Mouse (Mus musculus) liver, adult 2 months (tissue): Measurements from ENCODE around the gene Cpne6. TPM values are rescaled to one million over a fixed set of nuclear protein-coding genes. Genes with fewer than 3 reads are reported as not detected.

Experiments
- DNase-seq: peaks from one replicate; pipeline ENCODE4 v3.0.0-alpha.2; 2011; ENCODE audit warnings: low read depth, low spot score; ENCODE audit errors: extremely low read depth
- H3K27ac ChIP-seq: fragments of 200-500 bp; replicated peaks from 2 replicates; pipeline ENCODE4 v1.5.1; 2012; ENCODE audit warnings: low read depth, mild to moderate bottlenecking, control low read depth, inconsistent platforms, low read length; ENCODE audit not compliant: insufficient read depth
- H3K27me3 ChIP-seq: fragments of 200-500 bp; 2 replicates; pipeline ENCODE4 v1.6.1; 2012; ENCODE audit warnings: mild to moderate bottlenecking, moderate library complexity, low read length, inconsistent platforms; ENCODE audit not compliant: control insufficient read depth, insufficient read depth
- H3K36me3 ChIP-seq: fragments of 200-500 bp; 2 replicates; pipeline ENCODE4 v1.6.1; 2012; ENCODE audit warnings: low read length, inconsistent platforms; ENCODE audit not compliant: control insufficient read depth, insufficient read depth
- H3K4me1 ChIP-seq: fragments of 200-500 bp; 2 replicates; pipeline ENCODE4 v1.6.1; 2011; ENCODE audit warnings: low read length; ENCODE audit not compliant: control insufficient read depth, insufficient read depth
- H3K4me3 ChIP-seq: fragments of 200-500 bp; 2 replicates; pipeline ENCODE4 v1.5.1; 2011; ENCODE audit warnings: low read depth, mild to moderate bottlenecking, control low read depth, low read length, moderate library complexity; ENCODE audit not compliant: insufficient read depth
- H3K79me2 ChIP-seq: fragments of 200-500 bp; 2 replicates; pipeline ENCODE4 v1.6.1; 2012; ENCODE audit warnings: inconsistent platforms, mild to moderate bottlenecking, low read length, moderate library complexity; ENCODE audit not compliant: control insufficient read depth, insufficient read depth
- H3K9ac ChIP-seq: fragments of 200-500 bp; 2 replicates; pipeline ENCODE4 v1.6.1; 2012; ENCODE audit warnings: low read depth, mild to moderate bottlenecking, control low read depth, inconsistent platforms, low read length
- CTCF ChIP-seq: fragments of 200-500 bp; IDR thresholded peaks from 2 replicates; pipeline ENCODE4 v1.5.1; 2011; ENCODE audit warnings: low read depth, low read length, control low read depth
- POLR2A ChIP-seq: fragments of 200-500 bp; IDR thresholded peaks from 2 replicates; pipeline ENCODE4 v1.6.1; 2011; ENCODE audit warnings: low read length, control low read depth; ENCODE audit not compliant: insufficient read depth; ENCODE audit errors: extremely low read depth
- WGBS: fragments of 180-500 bp; shearing (Covaris S2); methylation state at CpG from one replicate; pipeline ENCODE4 v1.1.7; 2018; 5-methylcytosine and 5-hydroxymethylcytosine counted together
- polyA plus RNA-seq: library from polyadenylated mRNA; depleted of rRNA; stranded (reverse); fragments of >200 nt; gene quantifications from 2 replicates; pipeline ENCODE4 v1.2.3, GENCODE M21; 2012
- total RNA-seq: library from RNA; depleted of rRNA; stranded (reverse); fragments of >200 nt; gene quantifications from 2 replicates; pipeline ENCODE4 v1.2.3, GENCODE M21; 2014

Cpne6 gene
- total and polyA plus RNA-seq, 2 experiments = not detected

- Histone ChIP-seq H3K4me1 (peaks cover 7% of the 10 kb centered on the region; the same call in 1 of the 2 replicates), H3K36me3 (no peaks in the 10 kb centered on the region), H3K27me3 (peaks cover 10% of the 10 kb centered on the region), H3K79me2 (no peaks in the 10 kb centered on the region), H3K27ac (no peak overlapping the region), H3K4me3 (no peak overlapping the region), H3K9ac (no peak overlapping the region)
- WGBS = 56% methylated on average over 4 of the region's 4 CpGs
- peak; percentile 70 for DNase-seq
- TF ChIP-seq CTCF (no peak), POLR2A (no peak)
These were observed 9.4 kb downstream of the Cpne6 start for GRCm38 (mm10) chr14:55519604-55520003.

- WGBS = 3% methylated on average over 61 of the region's 61 CpGs
- Histone ChIP-seq H3K9ac (no peak overlapping the region), H3K4me1 (peaks cover 7% of the 10 kb centered on the region; the same call in 1 of the 2 replicates), H3K27ac (no peak overlapping the region), H3K79me2 (no peaks in the 10 kb centered on the region), H3K4me3 (peak overlapping the region; percentile 18; the same call in 1 of the 2 replicates), H3K27me3 (peaks cover 10% of the 10 kb centered on the region), H3K36me3 (no peaks in the 10 kb centered on the region)
- no peak for DNase-seq
- TF ChIP-seq CTCF = no peak
- TF ChIP-seq POLR2A = no peak
These were observed 10.5 kb downstream of the Cpne6 start for GRCm38 (mm10) chr14:55520451-55521361.

DNA sequence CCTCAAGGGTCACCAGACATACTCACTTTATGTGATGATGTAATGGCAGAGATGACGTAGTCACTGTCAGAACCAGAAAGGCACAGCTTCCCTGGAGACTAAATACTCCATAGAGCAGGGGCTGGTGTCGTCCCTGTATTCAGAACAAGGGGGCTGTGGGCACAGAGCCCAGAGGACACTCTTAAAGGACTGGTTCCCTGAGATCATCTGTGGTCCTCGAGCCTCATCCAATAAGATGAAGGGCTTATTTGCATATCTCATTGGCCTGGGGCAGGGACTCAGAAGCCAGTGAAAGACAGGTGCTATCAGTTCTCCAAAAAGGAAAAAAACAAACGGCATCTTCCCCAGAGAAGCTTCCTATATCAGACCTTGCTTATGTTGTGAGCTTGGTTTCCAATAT, 13.8 kb downstream of the Cpne6 start:
- no peak for DNase-seq
- WGBS = 44% methylated on average over 4 of the region's 4 CpGs
- Histone ChIP-seq H3K36me3 (no peaks in the 10 kb centered on the region), H3K79me2 (no peaks in the 10 kb centered on the region), H3K4me1 (peaks cover 7% of the 10 kb centered on the region; the same call in 1 of the 2 replicates), H3K4me3 (no peak overlapping the region), H3K9ac (no peak overlapping the region), H3K27ac (no peak overlapping the region), H3K27me3 (peaks cover 10% of the 10 kb centered on the region)
- TF ChIP-seq CTCF (no peak), POLR2A (no peak)

DNA sequence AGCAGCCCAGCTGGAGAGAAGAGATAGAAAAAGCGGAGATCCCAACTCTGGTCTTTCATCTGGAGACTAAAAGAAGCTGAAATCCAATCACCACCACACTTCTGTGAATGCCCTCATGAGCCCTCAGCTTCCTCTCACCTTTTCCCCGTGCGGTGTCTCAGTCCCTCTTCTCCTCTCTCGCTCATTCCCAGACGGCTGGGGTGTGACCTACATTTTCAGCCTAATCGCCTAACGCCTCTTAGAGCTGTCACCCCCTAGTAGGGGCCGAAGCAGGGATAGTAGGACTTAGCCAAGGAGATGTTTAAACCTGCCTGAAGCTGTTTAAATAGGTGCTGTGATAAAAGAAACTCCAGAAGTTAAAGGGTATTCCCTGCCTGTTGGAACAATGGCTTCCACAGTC, 14.5 kb downstream of the Cpne6 start, which contains the start of gene Nrl:
Gene Nrl (minus strand): TSS at position 197 of the 400 bp plus-strand sequence.
- DNase-seq = no peak
- H3K4me1 ChIP-seq = peaks cover 4% of the 10 kb centered on the region; the same call in 1 of the 2 replicates
- H3K36me3 ChIP-seq = no peaks in the 10 kb centered on the region
- no peak within 1 kb of the TSS for H3K9ac ChIP-seq
- TF ChIP-seq CTCF (no peak), POLR2A (no peak)
- H3K4me3 ChIP-seq = no peak within 1 kb of the TSS
- WGBS = 55% methylated on average over 8 of the region's 8 CpGs
- H3K79me2 ChIP-seq = no peaks in the 10 kb centered on the region
- peaks cover 10% of the 10 kb centered on the region for H3K27me3 ChIP-seq
- H3K27ac ChIP-seq = no peak within 1 kb of the TSS

- Histone ChIP-seq H3K4me1 (no peaks in the 10 kb centered on the region), H3K9ac (no peak overlapping the region), H3K27me3 (no peaks in the 10 kb centered on the region; the same call in 1 of the 2 replicates)
These were observed 16.4 kb downstream of the Cpne6 start for GRCm38 (mm10) chr14:55526674-55527073.

DNA sequence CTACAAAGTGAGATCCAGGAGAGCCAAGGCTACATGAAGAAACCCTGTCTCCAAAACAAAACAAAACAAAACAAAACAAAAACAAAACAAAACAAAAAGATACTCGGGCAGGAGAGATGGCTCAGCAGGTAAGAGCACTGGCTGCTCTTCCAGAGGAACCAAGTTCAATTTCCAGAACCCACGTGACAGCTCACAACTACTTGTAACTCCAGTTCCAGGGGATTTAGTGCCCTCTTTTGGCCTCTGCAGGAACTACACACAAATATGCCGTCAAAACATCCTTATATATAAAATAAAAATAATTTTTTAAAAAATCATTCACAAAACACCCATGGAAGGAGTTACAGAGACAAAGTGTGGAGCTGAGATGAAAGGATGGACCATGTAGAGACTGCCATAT, 17.7 kb downstream of the Cpne6 start:
- Histone ChIP-seq H3K9ac (no peak overlapping the region), H3K27me3 (no peaks in the 10 kb centered on the region; the same call in 1 of the 2 replicates)
- 15% methylated on average over 3 of the region's 3 CpGs for WGBS

More at GRCm38 (mm10) chr14:55526674-55527073, 16.4 kb downstream of the Cpne6 start:
- no peaks in the 10 kb centered on the region for H3K79me2 ChIP-seq
- no peaks in the 10 kb centered on the region for H3K36me3 ChIP-seq
- TF ChIP-seq POLR2A (no peak), CTCF (no peak)
- WGBS = 73% methylated on average over 2 of the region's 2 CpGs
- H3K4me3 ChIP-seq = no peak overlapping the region
- DNase-seq = no peak
- H3K27ac ChIP-seq = no peak overlapping the region

More for the DNA sequence above, 17.7 kb downstream of the Cpne6 start:
- Histone ChIP-seq H3K27ac (no peak overlapping the region), H3K4me3 (no peak overlapping the region), H3K79me2 (no peaks in the 10 kb centered on the region), H3K36me3 (no peaks in the 10 kb centered on the region), H3K4me1 (no peaks in the 10 kb centered on the region)
- TF ChIP-seq POLR2A = no peak
- TF ChIP-seq CTCF = no peak; the same call in 1 of the 2 replicates
- peak; percentile 86 for DNase-seq
